Mouse (Mus musculus) myocyte (in vitro differentiated cells): ENCODE measurements at regions not wholly inside any gene's neighbourhood (a gene's known extent, or its start where the extent isn't known, plus 50 kb on each side); places are given as distances from the start of the nearest gene placed in this dataset.
A peak's percentile ranks its signal among the peaks of the same experiment; 100 is the strongest.

Experiments used
- H3K27me3 ChIP-seq: one replicate; pipeline ENCODE4 v1.6.1; 2011; ENCODE audit not compliant: control insufficient read depth, insufficient read depth, insufficient read length
- H3K36me3 ChIP-seq: one replicate; pipeline ENCODE4 v1.6.1; 2011; ENCODE audit not compliant: control insufficient read depth, insufficient read depth
- H3K4me2 ChIP-seq: one replicate; pipeline ENCODE4 v1.6.1; 2011; ENCODE audit warnings: low read depth, control low read depth
- H3K4me3 ChIP-seq: one replicate; pipeline ENCODE4 v1.5.1; 2011; ENCODE audit warnings: mild to moderate bottlenecking, control low read depth, moderate library complexity
- H3K79me2 ChIP-seq: one replicate; pipeline ENCODE4 v1.6.1; 2011; ENCODE audit not compliant: control insufficient read depth, insufficient read depth
- H3ac ChIP-seq: one replicate; pipeline ENCODE4 v1.6.1; 2011; ENCODE audit not compliant: control insufficient read depth, insufficient read length
- CEBPB ChIP-seq: IDR thresholded peaks from 2 replicates; pipeline ENCODE4 v1.6.1; 2011; ENCODE audit warnings: mild to moderate bottlenecking, moderate library complexity; ENCODE audit not compliant: poor library complexity, insufficient read depth, severe bottlenecking
- E2F4 ChIP-seq: IDR thresholded peaks from one replicate; pipeline ENCODE4 v1.6.1; 2011; ENCODE audit warnings: mild to moderate bottlenecking, control low read depth, moderate library complexity; ENCODE audit not compliant: insufficient read depth
- MAX ChIP-seq: IDR thresholded peaks from one replicate; pipeline ENCODE4 v1.6.1; 2011; ENCODE audit warnings: low read depth, mild to moderate bottlenecking, control low read depth
- MYOD1 ChIP-seq, 3 experiments: IDR thresholded peaks; one replicate each; pipeline ENCODE4 v1.6.1; 2011; ENCODE audit warnings: control low read depth in 2 of 3, low read depth in 2 of 3, mild to moderate bottlenecking in 2 of 3, moderate library complexity in 1 of 3; ENCODE audit not compliant: insufficient read length in 2 of 3, control insufficient read depth in 1 of 3
- MYOG ChIP-seq, 3 experiments: IDR thresholded peaks; one replicate each; pipeline ENCODE4 v1.6.1; 2011; ENCODE audit warnings: control low read depth in 2 of 3, low read depth in 2 of 3, mild to moderate bottlenecking in 2 of 3; ENCODE audit not compliant: insufficient read length in 2 of 3, control insufficient read depth in 1 of 3, insufficient read depth in 1 of 3
- POLR2A ChIP-seq: IDR thresholded peaks from one replicate; pipeline ENCODE4 v1.6.1; 2011; ENCODE audit warnings: low read depth, mild to moderate bottlenecking, control low read depth, moderate library complexity; ENCODE audit not compliant: insufficient read length
- POLR2AphosphoS2 ChIP-seq: IDR thresholded peaks from one replicate; pipeline ENCODE4 v1.6.1; 2011; ENCODE audit warnings: low read depth, control low read depth; ENCODE audit not compliant: insufficient read length
- REST ChIP-seq: IDR thresholded peaks from one replicate; pipeline ENCODE4 v1.6.1; 2011; ENCODE audit warnings: mild to moderate bottlenecking, control low read depth, moderate library complexity; ENCODE audit not compliant: insufficient read depth, insufficient read length
- SRF ChIP-seq: IDR thresholded peaks from one replicate; pipeline ENCODE4 v1.6.1; 2011; ENCODE audit warnings: low read depth; ENCODE audit not compliant: control insufficient read depth, insufficient read length
- TCF12 ChIP-seq: IDR thresholded peaks from one replicate; pipeline ENCODE4 v1.6.1; 2011; ENCODE audit warnings: mild to moderate bottlenecking, control low read depth; ENCODE audit not compliant: poor library complexity, insufficient read depth, severe bottlenecking
- TCF3 ChIP-seq: IDR thresholded peaks from one replicate; pipeline ENCODE4 v1.6.1; 2011; ENCODE audit warnings: low read depth, control low read depth; ENCODE audit not compliant: insufficient read length
- USF1 ChIP-seq: IDR thresholded peaks from one replicate; pipeline ENCODE4 v1.6.1; 2011; ENCODE audit warnings: low read depth, mild to moderate bottlenecking, control low read depth, moderate library complexity

GRCm38 (mm10) chr2:167860457-167861177, 71.2 kb upstream of the Ptpn1 start:
- Histone ChIP-seq H3K79me2 (no peaks in the 10 kb centered on the region), H3K4me2 (peak overlapping the region; percentile 44), H3K27me3 (no peaks in the 10 kb centered on the region), H3ac (no peak overlapping the region), H3K36me3 (no peaks in the 10 kb centered on the region), H3K4me3 (no peak overlapping the region)
- TF ChIP-seq MYOG (IDR thresholded peaks at IDR 0.05; ENCODE audit: control insufficient read depth in 1 of 3, insufficient read depth in 1 of 3, insufficient read length in 2 of 3, low read depth in 2 of 3) (peak in 1 of 3 experiments; percentile 25), E2F4 (no peak), POLR2A (peak; percentile 24)

- no peak for TF ChIP-seq TCF3
- TF ChIP-seq MYOG (IDR thresholded peaks at IDR 0.05; ENCODE audit: control insufficient read depth in 1 of 3, insufficient read depth in 1 of 3, insufficient read length in 2 of 3, low read depth in 2 of 3) = no peak
- TF ChIP-seq TCF12 = no peak
- TF ChIP-seq E2F4 = no peak
- no peak for TF ChIP-seq MYOD1 (IDR thresholded peaks at IDR 0.05; ENCODE audit: control insufficient read depth in 1 of 3, insufficient read length in 2 of 3, low read depth in 2 of 3)
- TF ChIP-seq POLR2A = no peak
- TF ChIP-seq SRF = no peak
- no peak for TF ChIP-seq REST
- no peak for TF ChIP-seq USF1
Measured at GRCm38 (mm10) chr2:167859575-167859974, 72.3 kb upstream of the Ptpn1 start.

GRCm38 (mm10) chr2:167858346-167858745, 73.5 kb upstream of the Ptpn1 start:
- TF ChIP-seq MYOD1 (IDR thresholded peaks at IDR 0.05; ENCODE audit: control insufficient read depth in 1 of 3, insufficient read length in 2 of 3, low read depth in 2 of 3) (no peak), E2F4 (no peak), MAX (no peak), TCF12 (no peak), CEBPB (no peak), SRF (no peak), REST (no peak), POLR2A (no peak), MYOG (IDR thresholded peaks at IDR 0.05; ENCODE audit: control insufficient read depth in 1 of 3, insufficient read depth in 1 of 3, insufficient read length in 2 of 3, low read depth in 2 of 3) (no peak), USF1 (no peak), POLR2AphosphoS2 (no peak), TCF3 (no peak)
- Histone ChIP-seq H3K27me3 (no peaks in the 10 kb centered on the region), H3K79me2 (no peaks in the 10 kb centered on the region), H3K4me3 (no peak overlapping the region), H3K4me2 (no peak overlapping the region), H3ac (no peak overlapping the region), H3K36me3 (no peaks in the 10 kb centered on the region)

More at GRCm38 (mm10) chr2:167859575-167859974, 72.3 kb upstream of the Ptpn1 start:
- no peaks in the 10 kb centered on the region for H3K27me3 ChIP-seq
- no peak overlapping the region for H3K4me2 ChIP-seq
- H3K79me2 ChIP-seq = no peaks in the 10 kb centered on the region
- H3ac ChIP-seq = no peak overlapping the region
- no peaks in the 10 kb centered on the region for H3K36me3 ChIP-seq
- no peak overlapping the region for H3K4me3 ChIP-seq

- TF ChIP-seq CEBPB (no peak), SRF (no peak), REST (no peak), MYOD1 (IDR thresholded peaks at IDR 0.05; ENCODE audit: control insufficient read depth in 1 of 3, insufficient read length in 2 of 3, low read depth in 2 of 3) (no peak), MYOG (IDR thresholded peaks at IDR 0.05; ENCODE audit: control insufficient read depth in 1 of 3, insufficient read depth in 1 of 3, insufficient read length in 2 of 3, low read depth in 2 of 3) (no peak), TCF3 (no peak), USF1 (no peak), POLR2A (no peak), E2F4 (no peak), MAX (no peak), POLR2AphosphoS2 (no peak), TCF12 (no peak)
- Histone ChIP-seq H3K4me3 (no peak overlapping the region), H3K27me3 (no peaks in the 10 kb centered on the region), H3K4me2 (no peak overlapping the region), H3ac (no peak overlapping the region), H3K36me3 (no peaks in the 10 kb centered on the region), H3K79me2 (no peaks in the 10 kb centered on the region)
Measured at GRCm38 (mm10) chr2:167857911-167858310, 73.9 kb upstream of the Ptpn1 start.
